Mouse (Mus musculus) hindbrain, embryonic 16.5 days (tissue): ENCODE data around the gene Asprv1. TPM values are rescaled to one million over a fixed set of nuclear protein-coding genes. Genes with fewer than 3 reads are reported as not detected.

ENCODE experiments used
- ATAC-seq: fragments of 200-750 bp; cut with Nextera tagmentation; 2 replicates; pipeline ENCODE4 v1.8.0; 2017; ENCODE audit warnings: moderate TSS enrichment, moderate library complexity
- H3K27ac ChIP-seq: fragments of 300-500 bp; sonication (generic); 2 replicates; pipeline ENCODE4 v1.5.1; 2014; ENCODE audit warnings: low read depth, mild to moderate bottlenecking, control low read depth, low read length, moderate library complexity
- H3K27me3 ChIP-seq: fragments of 300-500 bp; sonication (generic); replicated peaks from 2 replicates; pipeline ENCODE4 v1.6.1; 2014; ENCODE audit warnings: low read length; ENCODE audit not compliant: control insufficient read depth, insufficient read depth
- H3K36me3 ChIP-seq: fragments of 300-500 bp; sonication (generic); 2 replicates; pipeline ENCODE4 v1.6.1; 2014; ENCODE audit warnings: mild to moderate bottlenecking, low read length, moderate library complexity, mixed read lengths; ENCODE audit not compliant: control insufficient read depth, insufficient read depth
- H3K4me1 ChIP-seq: fragments of 300-500 bp; sonication (generic); 2 replicates; pipeline ENCODE4 v1.6.1; 2014; ENCODE audit warnings: low read depth, low read length; ENCODE audit not compliant: control insufficient read depth, insufficient read depth
- H3K4me2 ChIP-seq: fragments of 300-500 bp; sonication (generic); 2 replicates; pipeline ENCODE4 v1.6.1; 2014; ENCODE audit warnings: mild to moderate bottlenecking, low read length, control low read depth, moderate library complexity
- H3K4me3 ChIP-seq: fragments of 300-500 bp; sonication (generic); 2 replicates; pipeline ENCODE4 v1.5.1; 2014; ENCODE audit warnings: mild to moderate bottlenecking, low read length, control low read depth, moderate library complexity
- H3K9ac ChIP-seq: fragments of 300-500 bp; sonication (generic); 2 replicates; pipeline ENCODE4 v1.6.1; 2014; ENCODE audit warnings: low read depth, mild to moderate bottlenecking, control low read depth, low read length, moderate library complexity
- H3K9me3 ChIP-seq: fragments of 300-500 bp; sonication (generic); 2 replicates; pipeline ENCODE4 v1.6.1; 2014; ENCODE audit warnings: mild to moderate bottlenecking, low read length, moderate library complexity; ENCODE audit not compliant: control insufficient read depth
- WGBS: fragments of 180-500 bp; shearing (Covaris S2); extraction: QIAGEN DNeasy Blood & Tissue Kit; methylation state at CpG from one replicate; pipeline ENCODE4 v1.1.7; 2014; 5-methylcytosine and 5-hydroxymethylcytosine counted together
- polyA plus RNA-seq: library from polyadenylated mRNA; unstranded; fragments of >200 nt; fragmentation: Nextera tagmentation; extraction: Ambion mirVana; gene quantifications from 2 replicates; pipeline ENCODE4 v1.2.1, GENCODE M21; 2015

The Asprv1 gene
- polyA plus RNA-seq, 1 experiment from 2014 or later = 0.70 TPM

- Histone ChIP-seq H3K27ac (no peak overlapping the region), H3K27me3 (no peaks in the 10 kb centered on the region), H3K36me3 (no peaks in the 10 kb centered on the region), H3K4me3 (no peak overlapping the region), H3K9me3 (no peaks in the 10 kb centered on the region), H3K9ac (no peak overlapping the region), H3K4me1 (no peaks in the 10 kb centered on the region), H3K4me2 (no peak overlapping the region)
- no peak for ATAC-seq
- 79% methylated on average over 2 of the region's 2 CpGs for WGBS
These were observed 9.9 kb downstream of the Asprv1 start for GRCm38 (mm10) chr6:86637860-86638259.

DNA sequence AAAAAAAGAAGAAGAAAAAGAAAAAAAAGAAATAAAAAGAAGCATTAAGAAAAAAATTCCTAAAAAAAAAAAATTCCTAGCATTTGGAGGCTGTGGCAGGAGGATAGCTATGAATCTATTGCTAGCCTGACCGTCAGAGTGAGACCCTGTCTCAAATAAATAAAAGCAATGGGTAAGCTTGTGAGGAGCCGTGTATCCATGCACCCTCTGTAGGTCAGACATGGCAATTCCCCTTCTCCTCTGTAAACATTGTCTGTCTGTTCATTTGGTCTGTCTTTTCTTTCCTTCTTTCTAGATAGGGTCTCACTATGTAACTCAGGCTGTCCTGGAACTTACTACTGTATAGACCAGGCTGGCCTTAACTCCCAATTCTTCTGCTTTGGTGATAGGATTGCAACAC is 10.5 kb downstream of the Asprv1 start:
- Histone ChIP-seq H3K9me3 (no peaks in the 10 kb centered on the region), H3K36me3 (no peaks in the 10 kb centered on the region), H3K4me3 (no peak overlapping the region), H3K27ac (no peak overlapping the region), H3K4me2 (no peak overlapping the region), H3K4me1 (no peaks in the 10 kb centered on the region), H3K9ac (no peak overlapping the region), H3K27me3 (no peaks in the 10 kb centered on the region)
- 24% methylated on average over 2 of the region's 2 CpGs for WGBS
- ATAC-seq = no peak

- Histone ChIP-seq H3K9me3 (no peaks in the 10 kb centered on the region), H3K4me1 (no peaks in the 10 kb centered on the region), H3K27ac (no peak overlapping the region), H3K4me3 (no peak overlapping the region), H3K36me3 (no peaks in the 10 kb centered on the region), H3K27me3 (no peaks in the 10 kb centered on the region), H3K9ac (no peak overlapping the region), H3K4me2 (no peak overlapping the region)
- ATAC-seq = no peak
- 83% methylated on average over 18 of the region's 18 CpGs for WGBS
These were observed 11.5 kb downstream of the Asprv1 start for GRCm38 (mm10) chr6:86639180-86640160.

DNA sequence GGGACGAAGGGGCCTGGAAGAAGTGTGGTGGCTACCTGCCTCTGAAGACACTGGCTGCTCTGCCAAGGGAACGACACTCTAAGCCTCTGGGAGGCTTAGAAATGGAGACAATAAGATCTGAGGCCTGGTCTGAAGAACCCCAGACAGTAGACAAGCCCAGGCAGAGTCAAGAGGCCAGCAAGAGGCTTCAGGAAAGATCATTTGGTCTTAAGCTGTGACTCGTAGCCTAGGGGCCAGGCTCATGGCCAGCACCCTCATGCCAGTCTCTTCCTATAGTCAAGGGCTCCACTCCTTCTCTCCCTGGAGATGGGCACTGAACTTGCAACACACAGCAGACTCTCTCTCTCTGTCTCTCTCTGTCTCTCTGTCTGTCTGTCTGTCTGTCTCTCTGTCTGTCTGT is 12.2 kb downstream of the Asprv1 start:
- H3K4me2 ChIP-seq = no peak overlapping the region

GRCm38 (mm10) chr6:86640776-86641175 is 12.8 kb downstream of the Asprv1 start:
- no peak overlapping the region for H3K4me2 ChIP-seq
- H3K4me1 ChIP-seq = no peaks in the 10 kb centered on the region
- WGBS = 83% methylated on average over 8 of the region's 8 CpGs
- no peak overlapping the region for H3K4me3 ChIP-seq
- H3K27me3 ChIP-seq = no peaks in the 10 kb centered on the region
- no peaks in the 10 kb centered on the region for H3K36me3 ChIP-seq
- H3K9me3 ChIP-seq = no peaks in the 10 kb centered on the region
- ATAC-seq = no peak
- no peak overlapping the region for H3K9ac ChIP-seq
- H3K27ac ChIP-seq = no peak overlapping the region

More for the DNA sequence above, 12.2 kb downstream of the Asprv1 start:
- 83% methylated on average over 3 of the region's 3 CpGs for WGBS
- Histone ChIP-seq H3K27me3 (no peaks in the 10 kb centered on the region), H3K9ac (no peak overlapping the region), H3K9me3 (no peaks in the 10 kb centered on the region), H3K36me3 (no peaks in the 10 kb centered on the region), H3K4me3 (no peak overlapping the region), H3K27ac (no peak overlapping the region), H3K4me1 (no peaks in the 10 kb centered on the region)
- no peak for ATAC-seq

GRCm38 (mm10) chr6:86641716-86642115 is 13.8 kb downstream of the Asprv1 start:
- Histone ChIP-seq H3K9ac (no peak overlapping the region), H3K27me3 (no peaks in the 10 kb centered on the region), H3K9me3 (no peaks in the 10 kb centered on the region), H3K4me3 (no peak overlapping the region), H3K36me3 (no peaks in the 10 kb centered on the region), H3K4me2 (no peak overlapping the region), H3K4me1 (no peaks in the 10 kb centered on the region), H3K27ac (no peak overlapping the region)
- ATAC-seq = no peak
- 61% methylated on average over 8 of the region's 8 CpGs for WGBS

DNA sequence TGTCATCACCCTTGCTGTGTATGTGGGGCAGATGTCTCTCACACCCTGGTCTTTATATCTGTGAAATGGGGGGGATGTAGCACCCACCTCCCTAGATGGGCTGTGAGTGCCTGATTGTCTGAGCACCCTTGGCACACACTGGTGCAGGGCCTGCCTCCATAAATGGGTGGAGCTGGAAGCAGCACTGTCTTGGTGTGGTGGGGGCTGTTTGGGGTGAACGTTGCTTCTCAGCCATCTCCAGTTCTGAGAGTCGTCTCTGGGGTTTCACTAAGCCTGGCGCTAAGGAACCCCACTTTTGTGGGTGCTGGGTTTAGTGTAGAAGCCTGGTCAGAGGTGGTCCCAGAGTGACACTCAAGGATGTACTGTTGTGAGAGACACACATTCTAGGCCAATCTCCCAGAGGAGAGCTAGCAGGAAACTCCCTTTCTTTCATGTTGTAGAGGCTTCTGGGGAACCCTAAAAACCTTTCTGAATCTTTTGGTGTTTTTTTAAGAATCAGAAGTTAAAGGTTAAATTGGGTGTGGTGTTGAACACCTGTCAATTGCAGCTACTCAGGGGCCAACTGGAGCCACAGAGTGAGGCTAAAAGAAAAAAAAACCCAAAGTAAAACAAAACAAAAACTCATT is 16.9 kb downstream of the Asprv1 start:
- no peak overlapping the region for H3K4me3 ChIP-seq
- no peaks in the 10 kb centered on the region for H3K4me1 ChIP-seq
- H3K27ac ChIP-seq = no peak overlapping the region
- WGBS = 88% methylated on average over 3 of the region's 3 CpGs
- H3K9ac ChIP-seq = no peak overlapping the region
- H3K9me3 ChIP-seq = no peaks in the 10 kb centered on the region
- peaks cover 14% of the 10 kb centered on the region for H3K36me3 ChIP-seq
- ATAC-seq = no peak
- H3K4me2 ChIP-seq = no peak overlapping the region
- no peaks in the 10 kb centered on the region for H3K27me3 ChIP-seq

DNA sequence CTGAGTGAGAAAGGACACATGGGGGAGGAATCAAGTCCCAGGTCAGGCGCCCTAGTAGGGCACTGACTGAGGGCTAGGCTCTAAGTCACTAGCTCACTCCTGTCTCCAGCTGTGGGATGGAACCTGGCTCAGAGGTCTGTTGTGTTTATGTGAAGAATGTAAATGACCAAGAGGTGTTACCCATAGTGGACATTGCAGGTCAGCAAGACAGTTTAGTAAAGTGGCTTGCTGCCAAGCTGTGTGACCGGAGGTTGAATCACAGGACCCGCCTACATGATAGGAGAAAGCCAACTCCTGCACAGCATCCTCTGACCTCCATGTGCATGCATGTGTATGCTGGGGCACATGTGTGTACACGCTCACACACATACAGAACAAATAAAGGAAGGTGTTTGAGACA is 17.6 kb downstream of the Asprv1 start:
- no peaks in the 10 kb centered on the region for H3K4me1 ChIP-seq
- no peak overlapping the region for H3K4me2 ChIP-seq
- no peak overlapping the region for H3K9ac ChIP-seq
- H3K27me3 ChIP-seq = no peaks in the 10 kb centered on the region
- no peaks in the 10 kb centered on the region for H3K9me3 ChIP-seq
- no peak overlapping the region for H3K4me3 ChIP-seq
- WGBS = 74% methylated on average over 4 of the region's 4 CpGs
- peaks cover 18% of the 10 kb centered on the region for H3K36me3 ChIP-seq
- ATAC-seq = no peak
- H3K27ac ChIP-seq = no peak overlapping the region

DNA sequence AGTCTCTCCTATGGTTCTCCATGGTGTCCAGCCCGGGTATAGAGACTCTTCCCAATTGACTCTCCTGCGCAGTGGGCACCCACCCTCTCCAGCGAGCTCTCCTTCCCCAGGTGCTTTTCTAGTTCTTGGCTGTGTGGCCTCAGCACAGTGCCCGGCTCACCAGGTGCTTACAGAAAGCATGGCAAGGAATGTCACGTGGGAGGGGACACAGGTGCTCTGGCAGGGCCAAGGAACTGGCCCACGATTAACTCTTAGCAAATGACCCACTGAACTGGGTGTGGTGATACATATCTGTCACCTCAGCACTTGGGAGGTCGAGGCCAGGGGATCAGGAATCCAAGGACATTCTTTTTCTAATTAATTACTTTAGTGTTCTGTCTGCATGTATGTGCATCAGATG is 18.2 kb downstream of the Asprv1 start:
- no peaks in the 10 kb centered on the region for H3K27me3 ChIP-seq
- WGBS = 82% methylated on average over 7 of the region's 7 CpGs
- no peak overlapping the region for H3K27ac ChIP-seq
- H3K9me3 ChIP-seq = no peaks in the 10 kb centered on the region
- H3K4me3 ChIP-seq = no peak overlapping the region
- H3K36me3 ChIP-seq = peaks cover 22% of the 10 kb centered on the region
- no peaks in the 10 kb centered on the region for H3K4me1 ChIP-seq
- no peak overlapping the region for H3K4me2 ChIP-seq
- no peak overlapping the region for H3K9ac ChIP-seq
- no peak for ATAC-seq
